Mouse (Mus musculus) intestine, embryonic 15.5 days (tissue): ENCODE measurements at regions not wholly inside any gene's neighbourhood (a gene's known extent, or its start where the extent isn't known, plus 50 kb on each side); places are given as distances from the start of the nearest gene placed in this dataset.

Experiments
- ATAC-seq: fragments of 200-750 bp; cut with Nextera tagmentation; 2 replicates; pipeline ENCODE4 v1.8.0; 2017; ENCODE audit warnings: moderate TSS enrichment, moderate library complexity
- H3K27ac ChIP-seq: fragments of 300-500 bp; sonication (generic); 2 replicates; pipeline ENCODE4 v1.5.1; 2015; ENCODE audit warnings: mild to moderate bottlenecking, inconsistent platforms
- H3K27me3 ChIP-seq: fragments of 300-500 bp; sonication (generic); replicated peaks from 2 replicates; pipeline ENCODE4 v1.6.1; 2015; ENCODE audit warnings: inconsistent platforms
- H3K36me3 ChIP-seq: fragments of 300-500 bp; sonication (generic); 2 replicates; pipeline ENCODE4 v1.6.1; 2015; ENCODE audit warnings: inconsistent platforms
- H3K4me1 ChIP-seq: fragments of 300-500 bp; sonication (generic); replicated peaks from 2 replicates; pipeline ENCODE4 v1.6.1; 2015; ENCODE audit warnings: inconsistent platforms
- H3K4me2 ChIP-seq: fragments of 300-500 bp; sonication (generic); replicated peaks from 2 replicates; pipeline ENCODE4 v1.6.1; 2015; ENCODE audit warnings: mild to moderate bottlenecking, inconsistent platforms
- H3K4me3 ChIP-seq: fragments of 300-500 bp; sonication (generic); replicated peaks from 2 replicates; pipeline ENCODE4 v1.5.1; 2015; ENCODE audit warnings: inconsistent platforms
- H3K9ac ChIP-seq: fragments of 300-500 bp; sonication (generic); 2 replicates; pipeline ENCODE4 v1.6.1; 2015; ENCODE audit warnings: inconsistent platforms
- H3K9me3 ChIP-seq: fragments of 300-500 bp; sonication (generic); 2 replicates; pipeline ENCODE4 v1.6.1; 2016; ENCODE audit warnings: inconsistent platforms
- WGBS: fragments of 180-500 bp; shearing (Covaris S2); methylation state at CpG from one replicate; pipeline ENCODE4 v1.1.7; 2015; 5-methylcytosine and 5-hydroxymethylcytosine counted together

- no peak overlapping the region for H3K27ac ChIP-seq
- H3K4me1 ChIP-seq, result no peaks in the 10 kb centered on the region
- no peak overlapping the region for H3K9ac ChIP-seq
- H3K4me2 ChIP-seq, result no peak overlapping the region
- no peaks in the 10 kb centered on the region for H3K36me3 ChIP-seq
- H3K27me3 ChIP-seq, result no peaks in the 10 kb centered on the region
- 89% methylated on average over 11 of the region's 11 CpGs for WGBS
- no peak for ATAC-seq
- H3K9me3 ChIP-seq, result no peaks in the 10 kb centered on the region
- H3K4me3 ChIP-seq, result no peak overlapping the region
Observed at GRCm38 (mm10) chr7:34545906-34546305, 110.6 kb downstream of the Kctd15 start.

GRCm38 (mm10) chr7:34541906-34542305 lies 114.6 kb downstream of the Kctd15 start:
- no peaks in the 10 kb centered on the region for H3K36me3 ChIP-seq
- H3K27ac ChIP-seq, result no peak overlapping the region
- no peak overlapping the region for H3K4me2 ChIP-seq
- no peaks in the 10 kb centered on the region for H3K9me3 ChIP-seq
- H3K9ac ChIP-seq, result no peak overlapping the region
- no peak overlapping the region for H3K4me3 ChIP-seq
- no peaks in the 10 kb centered on the region for H3K27me3 ChIP-seq
- WGBS, result 77% methylated on average over 4 of the region's 4 CpGs
- H3K4me1 ChIP-seq, result no peaks in the 10 kb centered on the region
- no peak for ATAC-seq

DNA sequence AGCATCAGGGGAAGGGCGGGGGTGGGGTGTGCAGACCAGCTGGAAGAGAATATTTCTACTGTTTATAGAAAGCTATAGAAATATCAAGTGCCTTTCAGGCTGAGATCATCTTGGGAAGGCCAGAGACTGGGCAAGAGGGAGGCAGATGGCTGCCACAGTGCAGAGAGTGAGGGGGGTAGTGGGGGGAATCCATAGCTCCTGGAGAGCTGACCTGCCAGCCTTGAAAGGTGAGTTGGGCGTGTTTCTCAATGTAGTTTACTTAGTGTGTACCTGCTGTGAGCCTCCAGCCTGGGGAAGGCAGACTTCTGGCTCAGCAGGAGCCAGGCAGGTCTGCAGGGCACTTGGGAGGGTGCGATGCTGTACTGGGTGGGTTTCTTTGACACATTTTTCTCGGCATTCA lies 115.5 kb downstream of the Kctd15 start:
- H3K9me3 ChIP-seq, result no peaks in the 10 kb centered on the region
- no peak overlapping the region for H3K4me3 ChIP-seq
- WGBS, result 46% methylated on average over 4 of the region's 4 CpGs
- H3K27ac ChIP-seq, result peak overlapping the region; percentile 11; the same call in 1 of the 2 replicates
- no peak overlapping the region for H3K9ac ChIP-seq
- H3K27me3 ChIP-seq, result no peaks in the 10 kb centered on the region
- peak; percentile 51 for ATAC-seq
- H3K4me1 ChIP-seq, result no peaks in the 10 kb centered on the region
- no peak overlapping the region for H3K4me2 ChIP-seq
- no peaks in the 10 kb centered on the region for H3K36me3 ChIP-seq

DNA sequence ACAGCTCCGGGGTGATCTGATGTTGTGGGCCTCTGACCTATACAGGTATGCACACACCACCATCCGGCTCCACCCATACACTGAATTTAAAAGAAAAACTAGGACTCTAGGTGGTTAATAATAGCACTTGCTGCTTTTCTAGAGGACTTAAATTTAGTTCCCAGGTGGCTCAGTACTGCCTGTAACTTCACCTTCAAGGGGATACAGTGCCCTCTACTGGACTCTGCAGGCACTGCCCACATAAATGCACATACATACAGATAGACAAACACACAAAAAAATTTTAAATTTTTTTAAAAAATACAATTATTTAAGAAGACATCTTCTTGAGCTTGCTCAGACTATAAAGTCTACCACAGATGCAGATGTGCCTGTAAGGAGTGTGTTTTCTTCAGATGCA lies 116.7 kb downstream of the Kctd15 start:
- 97% methylated on average over 2 of the region's 2 CpGs for WGBS
- no peak for ATAC-seq

DNA sequence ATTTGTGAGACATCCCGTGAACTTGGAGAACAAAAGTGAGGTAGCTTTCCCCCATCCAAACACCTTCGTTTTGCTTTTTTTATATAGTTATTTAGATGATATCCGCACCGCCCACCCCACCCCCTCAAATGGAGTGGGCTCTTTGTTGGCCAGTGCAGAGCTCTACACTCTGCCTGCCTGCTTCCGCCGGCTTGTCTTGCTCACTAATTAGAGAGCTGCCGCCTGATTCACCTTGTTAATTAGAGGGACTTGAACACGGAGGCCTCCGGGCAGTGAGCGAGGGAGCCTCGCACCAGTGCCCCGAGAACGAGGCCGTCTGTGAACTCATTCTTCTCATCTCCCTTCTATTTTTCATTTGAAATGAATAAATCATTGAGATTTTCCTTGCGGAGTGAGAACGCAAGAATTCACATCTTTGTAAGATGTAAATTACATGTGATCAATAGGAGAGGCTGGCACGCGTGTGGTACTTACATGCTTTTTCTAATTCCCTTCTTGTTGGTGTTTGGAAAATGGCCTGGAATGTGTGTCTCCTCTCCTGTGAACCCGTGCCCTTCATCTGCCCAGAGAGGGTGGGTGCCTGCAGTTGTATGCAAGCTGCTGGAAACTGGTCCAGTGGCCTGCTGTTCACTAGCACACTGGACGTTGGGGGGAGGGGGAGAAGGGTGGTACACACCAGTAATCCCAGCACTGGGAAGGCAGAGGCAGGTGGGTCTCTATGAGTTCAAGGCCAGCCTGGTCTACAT lies 118.0 kb downstream of the Kctd15 start:
- Histone ChIP-seq H3K27me3 (no peaks in the 10 kb centered on the region), H3K4me3 (no peak overlapping the region), H3K9ac (no peak overlapping the region), H3K36me3 (no peaks in the 10 kb centered on the region), H3K4me1 (no peaks in the 10 kb centered on the region), H3K4me2 (no peak overlapping the region), H3K27ac (no peak overlapping the region), H3K9me3 (no peaks in the 10 kb centered on the region)
- no peak for ATAC-seq
- 90% methylated on average over 20 of the region's 20 CpGs for WGBS

More for the DNA sequence above, 116.7 kb downstream of the Kctd15 start:
- Histone ChIP-seq H3K4me1 (no peaks in the 10 kb centered on the region), H3K27me3 (no peaks in the 10 kb centered on the region), H3K9ac (no peak overlapping the region), H3K4me3 (no peak overlapping the region), H3K4me2 (no peak overlapping the region), H3K27ac (no peak overlapping the region), H3K36me3 (no peaks in the 10 kb centered on the region), H3K9me3 (no peaks in the 10 kb centered on the region)

DNA sequence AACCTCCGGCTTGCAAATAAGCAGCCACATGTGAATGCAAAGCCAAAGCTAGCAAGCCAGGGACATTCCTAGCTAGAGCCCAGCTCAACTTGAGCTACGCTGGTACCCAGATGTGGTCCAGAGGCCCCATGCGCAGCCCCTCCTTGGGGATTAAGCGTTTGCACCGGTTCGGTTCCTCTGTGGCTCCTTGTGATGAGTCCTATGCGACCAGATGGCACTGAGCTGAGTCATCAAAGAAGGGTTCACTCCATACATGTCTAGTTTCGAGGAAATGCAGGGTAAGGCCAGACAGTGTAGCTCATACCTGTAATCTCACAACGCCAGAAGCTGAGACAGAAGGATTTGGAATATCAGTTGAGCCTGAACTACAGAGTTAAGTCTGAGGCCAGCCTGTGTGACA lies 119.4 kb downstream of the Kctd15 start:
- WGBS, result 80% methylated on average over 9 of the region's 9 CpGs
- Histone ChIP-seq H3K27me3 (no peaks in the 10 kb centered on the region), H3K4me2 (no peak overlapping the region), H3K27ac (no peak overlapping the region), H3K9ac (no peak overlapping the region), H3K4me1 (no peaks in the 10 kb centered on the region), H3K36me3 (no peaks in the 10 kb centered on the region), H3K4me3 (no peak overlapping the region), H3K9me3 (no peaks in the 10 kb centered on the region)
- no peak for ATAC-seq

- no peak overlapping the region for H3K27ac ChIP-seq
- no peaks in the 10 kb centered on the region for H3K36me3 ChIP-seq
- no peak for ATAC-seq
- H3K27me3 ChIP-seq, result no peaks in the 10 kb centered on the region
- 71% methylated on average over 5 of the region's 5 CpGs for WGBS
- H3K9me3 ChIP-seq, result no peaks in the 10 kb centered on the region
- H3K4me3 ChIP-seq, result no peak overlapping the region
- no peak overlapping the region for H3K9ac ChIP-seq
- no peaks in the 10 kb centered on the region for H3K4me1 ChIP-seq
- no peak overlapping the region for H3K4me2 ChIP-seq
Observed at GRCm38 (mm10) chr7:34534241-34534640, 122.3 kb downstream of the Kctd15 start.

DNA sequence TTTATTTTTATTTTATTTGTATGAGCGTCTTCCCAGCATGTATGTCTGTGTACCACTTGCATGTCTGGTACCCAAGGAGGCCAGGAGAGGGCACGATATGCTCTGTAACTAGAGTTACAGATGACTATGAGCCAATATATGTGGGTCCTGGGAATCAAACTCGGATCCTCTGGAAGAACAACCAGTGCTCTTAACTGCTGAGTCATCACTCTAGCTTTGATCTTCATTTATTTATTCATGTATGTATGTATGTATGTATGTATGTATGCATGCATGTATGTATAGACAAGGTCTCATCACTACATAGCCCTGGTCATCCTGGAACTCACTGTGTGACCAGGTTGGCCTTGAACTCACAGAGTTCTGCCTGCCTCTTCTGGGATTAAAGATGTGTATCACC lies 124.9 kb downstream of the Kctd15 start:
- Histone ChIP-seq H3K4me3 (no peak overlapping the region), H3K4me1 (no peaks in the 10 kb centered on the region), H3K9ac (no peak overlapping the region), H3K36me3 (no peaks in the 10 kb centered on the region), H3K4me2 (no peak overlapping the region), H3K9me3 (no peaks in the 10 kb centered on the region), H3K27me3 (no peaks in the 10 kb centered on the region), H3K27ac (no peak overlapping the region)
- WGBS, result 71% methylated on average over 3 of the region's 3 CpGs
- no peak for ATAC-seq

DNA sequence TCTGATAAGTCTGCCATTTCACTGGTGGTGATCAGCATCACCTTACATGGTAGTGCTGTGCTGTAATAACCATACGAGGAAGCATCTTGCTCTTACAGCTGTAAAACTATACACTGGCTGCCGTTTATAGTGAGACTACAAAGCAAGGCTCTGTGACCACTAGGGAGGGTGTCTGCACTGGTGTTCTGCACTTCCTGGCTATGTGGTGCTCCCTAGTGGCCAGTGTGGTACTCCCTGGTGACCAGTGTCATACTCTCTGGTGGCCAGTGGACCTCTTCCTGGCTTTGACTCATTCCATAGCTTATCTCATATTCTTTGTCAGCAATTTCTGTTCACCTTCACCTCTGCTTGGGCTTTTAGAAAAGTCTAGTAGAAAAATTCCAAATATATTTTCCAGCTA lies 114.7 kb upstream of the Lsm14a start:
- H3K9ac ChIP-seq, result no peak overlapping the region
- no peaks in the 10 kb centered on the region for H3K9me3 ChIP-seq
- H3K4me3 ChIP-seq, result no peak overlapping the region
- no peak overlapping the region for H3K27ac ChIP-seq
- H3K4me2 ChIP-seq, result no peak overlapping the region
- ATAC-seq, result no peak
- 66% methylated on average over 2 of the region's 2 CpGs for WGBS
- no peaks in the 10 kb centered on the region for H3K36me3 ChIP-seq
- H3K4me1 ChIP-seq, result no peaks in the 10 kb centered on the region
- H3K27me3 ChIP-seq, result no peaks in the 10 kb centered on the region

DNA sequence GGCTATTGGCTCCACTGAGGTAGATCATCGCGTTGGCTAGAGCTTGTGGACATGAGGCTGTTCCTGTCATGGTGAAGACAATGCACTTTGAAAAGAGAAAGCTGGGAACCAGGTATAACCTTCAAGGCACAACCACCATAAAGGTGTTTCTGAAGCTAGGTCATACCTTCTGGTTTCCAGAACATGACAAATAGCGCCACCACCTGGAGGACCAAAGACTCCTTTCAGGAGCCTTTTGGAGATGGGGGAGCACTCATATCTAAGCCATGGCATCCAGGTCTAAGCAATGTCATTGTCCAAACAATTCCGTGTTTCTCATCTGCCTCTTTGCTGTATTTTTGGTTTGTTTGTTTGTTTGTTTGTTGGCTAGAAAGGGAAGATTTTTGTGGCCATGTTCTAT lies 113.7 kb upstream of the Lsm14a start:
- WGBS, result 61% methylated on average over 4 of the region's 4 CpGs
- Histone ChIP-seq H3K9ac (no peak overlapping the region), H3K36me3 (no peaks in the 10 kb centered on the region), H3K4me3 (no peak overlapping the region), H3K9me3 (no peaks in the 10 kb centered on the region), H3K27ac (no peak overlapping the region), H3K27me3 (no peaks in the 10 kb centered on the region), H3K4me2 (no peak overlapping the region), H3K4me1 (no peaks in the 10 kb centered on the region)
- no peak for ATAC-seq

GRCm38 (mm10) chr7:34493892-34494291 lies 100.8 kb upstream of the Lsm14a start:
- Histone ChIP-seq H3K4me1 (no peaks in the 10 kb centered on the region), H3K36me3 (no peaks in the 10 kb centered on the region), H3K4me3 (no peak overlapping the region), H3K27ac (no peak overlapping the region), H3K4me2 (no peak overlapping the region), H3K9me3 (no peaks in the 10 kb centered on the region), H3K9ac (no peak overlapping the region), H3K27me3 (no peaks in the 10 kb centered on the region)
- ATAC-seq, result no peak
- WGBS, result 63% methylated on average over 10 of the region's 10 CpGs

GRCm38 (mm10) chr7:34484908-34485598 lies 91.9 kb upstream of the Lsm14a start:
- no peaks in the 10 kb centered on the region for H3K27me3 ChIP-seq
- H3K4me2 ChIP-seq, result no peak overlapping the region
- no peaks in the 10 kb centered on the region for H3K4me1 ChIP-seq
- H3K9me3 ChIP-seq, result no peaks in the 10 kb centered on the region
- no peak overlapping the region for H3K27ac ChIP-seq
- no peak overlapping the region for H3K9ac ChIP-seq
- H3K36me3 ChIP-seq, result no peaks in the 10 kb centered on the region
- WGBS, result 66% methylated on average over 18 of the region's 18 CpGs
- H3K4me3 ChIP-seq, result no peak overlapping the region
- ATAC-seq, result no peak

DNA sequence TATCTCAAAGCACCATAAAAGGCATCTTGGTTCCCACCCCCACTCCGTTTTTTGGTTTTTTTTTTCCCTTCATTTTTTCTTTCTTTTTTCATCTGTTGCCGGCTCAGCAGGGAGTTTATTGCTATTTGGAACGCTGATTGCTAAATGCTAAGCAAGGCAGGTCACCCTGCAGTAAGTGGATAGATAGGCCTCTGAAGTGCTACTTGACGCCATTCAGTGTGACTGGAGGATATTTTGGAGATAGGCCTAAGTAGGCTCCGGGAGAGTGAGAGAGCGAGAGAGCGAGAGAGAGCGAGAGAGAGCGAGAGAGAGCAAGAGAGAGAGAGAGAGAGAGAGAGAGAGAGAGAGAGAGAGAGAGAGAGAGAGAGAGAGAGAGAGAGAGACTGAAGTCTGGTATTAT lies 90.3 kb upstream of the Lsm14a start:
- H3K4me1 ChIP-seq, result no peaks in the 10 kb centered on the region
- no peaks in the 10 kb centered on the region for H3K9me3 ChIP-seq
- ATAC-seq, result no peak
- H3K9ac ChIP-seq, result no peak overlapping the region
- H3K36me3 ChIP-seq, result no peaks in the 10 kb centered on the region
- whole genome bisulfite sequencing, result 63% methylated on average over 8 of the region's 9 CpGs
- no peak overlapping the region for H3K4me2 ChIP-seq
- H3K27me3 ChIP-seq, result no peaks in the 10 kb centered on the region
- no peak overlapping the region for H3K4me3 ChIP-seq
- H3K27ac ChIP-seq, result no peak overlapping the region
